Mouse (Mus musculus) brain, embryonic 18.5 days (tissue): ENCODE measurements around the gene Fam107b.

ENCODE experiments used
- DNase-seq: peaks from one replicate; pipeline ENCODE4 v3.0.0-alpha.2; 2012; ENCODE audit warnings: low read depth, low spot score

The Fam107b gene

GRCm38 (mm10) chr2:3769786-3770318 is 199.6 kb downstream of the Fam107b start:
- DNase-seq, result no peak

- DNase-seq, result no peak
These were observed 200.1 kb downstream of the Fam107b start for GRCm38 (mm10) chr2:3770383-3770782.

- DNase-seq, result no peak
These were observed 201.2 kb downstream of the Fam107b start for GRCm38 (mm10) chr2:3771483-3771882.

GRCm38 (mm10) chr2:3773089-3773488 is 202.8 kb downstream of the Fam107b start:
- no peak for DNase-seq

GRCm38 (mm10) chr2:3775569-3775968 is 205.3 kb downstream of the Fam107b start:
- no peak for DNase-seq

GRCm38 (mm10) chr2:3776045-3776444 is 205.8 kb downstream of the Fam107b start:
- no peak for DNase-seq

- no peak for DNase-seq
These were observed 207.4 kb downstream of the Fam107b start for GRCm38 (mm10) chr2:3777696-3778095.

GRCm38 (mm10) chr2:3785546-3785945 is 215.3 kb downstream of the Fam107b start:
- no peak for DNase-seq

GRCm38 (mm10) chr2:3787752-3788423 is 217.6 kb downstream of the Fam107b start:
- DNase-seq, result no peak

GRCm38 (mm10) chr2:3788424-3788786 is 218.1 kb downstream of the Fam107b start:
- DNase-seq, result no peak

GRCm38 (mm10) chr2:3796543-3796942 is 226.3 kb downstream of the Fam107b start:
- no peak for DNase-seq

GRCm38 (mm10) chr2:3799767-3800554 is 229.7 kb downstream of the Fam107b start:
- DNase-seq, result no peak

GRCm38 (mm10) chr2:3800555-3800878 is 230.2 kb downstream of the Fam107b start:
- no peak for DNase-seq

- DNase-seq, result no peak
These were observed 235.5 kb downstream of the Fam107b start for GRCm38 (mm10) chr2:3805742-3806141.

GRCm38 (mm10) chr2:3810321-3810720 is 240.0 kb downstream of the Fam107b start:
- DNase-seq, result no peak

- DNase-seq, result peak; percentile 77
These were observed 245.9 kb downstream of the Fam107b start for GRCm38 (mm10) chr2:3816142-3816609.

GRCm38 (mm10) chr2:3817626-3818025 is 247.3 kb downstream of the Fam107b start:
- DNase-seq, result no peak

GRCm38 (mm10) chr2:3822483-3823455 is 252.5 kb downstream of the Fam107b start:
- DNase-seq, result no peak
